Mouse (Mus musculus): ENCODE results near the gene Taf1d. TPM values are rescaled to one million over a fixed set of nuclear protein-coding genes. Genes with fewer than 3 reads are reported as not detected.

Gene Taf1d
- polyA plus RNA-seq (2014; fragmentation: Nextera tagmentation; extraction: Ambion mirVana), result 41.3 and 43.1 TPM in 2 replicates

GRCm38 (mm10) chr9:15305503-15306397 is at the start of gene Taf1d:
Taf1d (plus strand) TSS chr9:15306214.
- H3K27ac ChIP-seq, result peak within 1 kb of the TSS; percentile 85
- 12% methylated on average over 45 of the region's 45 CpGs for WGBS
- H3K9ac ChIP-seq, result peak within 1 kb of the TSS; percentile 80
- no peaks in the 10 kb centered on the region for H3K9me3 ChIP-seq (ENCODE audit: control insufficient read depth, low read length)
- peak; percentile 99 for ATAC-seq (ENCODE audit: low FRiP score)
- H3K27me3 ChIP-seq (ENCODE audit: control insufficient read depth, insufficient read depth, low read length), result no peaks in the 10 kb centered on the region
- peak; percentile 98 for DNase-seq (ENCODE audit: low spot score)
- peak within 1 kb of the TSS; percentile 73 for H3K4me2 ChIP-seq (replicated peaks)
- peaks cover 28% of the 10 kb centered on the region for H3K4me1 ChIP-seq (replicated peaks; ENCODE audit: control insufficient read depth, insufficient read depth, low read length)
- peak within 1 kb of the TSS; percentile 57 for H3K4me3 ChIP-seq (replicated peaks; ENCODE audit: low read length)
- H3K36me3 ChIP-seq (replicated peaks; ENCODE audit: control insufficient read depth, insufficient read depth), result peaks cover 34% of the 10 kb centered on the region

DNA sequence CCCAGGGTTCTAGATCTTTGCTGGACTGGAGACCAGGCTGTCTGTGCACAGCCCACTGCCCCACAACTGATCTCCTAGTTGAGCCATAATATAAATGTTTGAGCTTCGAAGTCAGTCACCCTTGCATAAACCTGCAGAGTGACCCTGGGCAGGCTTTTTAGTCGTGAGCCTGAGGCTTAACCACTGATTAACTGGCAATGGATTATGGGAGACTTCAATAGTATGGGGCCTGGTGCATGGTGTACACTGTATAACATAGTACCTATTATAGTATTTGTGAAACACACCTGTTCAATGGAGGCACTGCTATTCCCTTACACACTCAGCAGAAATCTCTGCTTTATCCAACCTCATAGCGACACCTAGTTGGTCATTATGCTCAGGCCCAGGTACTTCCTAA is 49.8 kb upstream of the Taf1d start:
- no peak overlapping the region for H3K4me2 ChIP-seq (replicated peaks)
- H3K4me3 ChIP-seq (replicated peaks; ENCODE audit: low read length), result no peak overlapping the region
- H3K36me3 ChIP-seq (replicated peaks; ENCODE audit: control insufficient read depth, insufficient read depth), result peaks cover 11% of the 10 kb centered on the region
- H3K9me3 ChIP-seq (ENCODE audit: control insufficient read depth, low read length), result no peaks in the 10 kb centered on the region
- no peak overlapping the region for H3K9ac ChIP-seq
- ATAC-seq (ENCODE audit: low FRiP score) (no peak), DNase-seq (ENCODE audit: low spot score) (no peak)
- H3K4me1 ChIP-seq (replicated peaks; ENCODE audit: control insufficient read depth, insufficient read depth, low read length), result no peaks in the 10 kb centered on the region
- 80% methylated on average over 3 of the region's 3 CpGs for WGBS
- H3K27ac ChIP-seq, result no peak overlapping the region
- H3K27me3 ChIP-seq (ENCODE audit: control insufficient read depth, insufficient read depth, low read length), result no peaks in the 10 kb centered on the region

DNA sequence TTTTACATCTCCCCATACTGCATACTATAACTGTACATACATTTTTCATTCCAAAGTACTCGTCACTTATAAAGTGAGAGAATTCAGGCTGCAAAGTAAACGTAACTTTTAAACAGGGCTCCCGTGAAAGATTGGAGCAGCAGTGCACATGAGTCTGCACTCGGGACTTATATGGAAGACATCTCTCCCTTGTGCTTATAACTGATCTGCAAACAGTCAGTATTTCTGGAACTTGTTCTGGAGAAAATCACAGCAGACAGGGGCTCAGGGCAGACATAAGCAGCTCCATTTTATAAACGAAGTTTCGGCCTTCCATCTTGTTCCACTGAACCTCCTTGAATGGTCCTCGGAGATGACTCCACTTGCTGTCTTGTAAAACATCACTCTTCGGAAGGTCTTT is 44.0 kb upstream of the Taf1d start:
- no peaks in the 10 kb centered on the region for H3K9me3 ChIP-seq (ENCODE audit: control insufficient read depth, low read length)
- no peaks in the 10 kb centered on the region for H3K27me3 ChIP-seq (ENCODE audit: control insufficient read depth, insufficient read depth, low read length)
- no peak overlapping the region for H3K9ac ChIP-seq
- 94% methylated on average over 8 of the region's 8 CpGs for WGBS
- DNase-seq (ENCODE audit: low spot score) (no peak), ATAC-seq (ENCODE audit: low FRiP score) (no peak)
- H3K4me1 ChIP-seq (replicated peaks; ENCODE audit: control insufficient read depth, insufficient read depth, low read length), result no peaks in the 10 kb centered on the region
- peaks cover 68% of the 10 kb centered on the region for H3K36me3 ChIP-seq (replicated peaks; ENCODE audit: control insufficient read depth, insufficient read depth)
- H3K27ac ChIP-seq, result no peak overlapping the region
- no peak overlapping the region for H3K4me3 ChIP-seq (replicated peaks; ENCODE audit: low read length)
- no peak overlapping the region for H3K4me2 ChIP-seq (replicated peaks)

DNA sequence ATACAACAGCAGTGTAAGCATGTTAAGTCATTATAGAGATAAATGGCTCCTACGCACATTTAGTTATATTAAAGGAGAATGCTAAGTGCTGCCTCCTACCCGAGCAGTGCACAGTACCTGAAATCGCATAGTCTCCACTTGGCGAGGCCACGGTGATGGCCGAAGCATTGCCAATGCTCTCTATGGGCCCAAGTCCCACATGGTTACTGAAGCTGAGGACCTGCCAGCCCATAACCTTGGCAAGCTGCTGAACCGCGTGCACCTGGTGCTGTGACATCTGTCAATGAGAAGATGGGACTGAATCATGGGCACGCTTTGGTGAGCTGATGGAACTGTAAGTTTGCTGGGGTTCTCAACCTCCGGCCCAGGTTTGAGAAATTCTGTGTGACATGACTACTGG is 42.5 kb upstream of the Taf1d start:
- H3K27me3 ChIP-seq (ENCODE audit: control insufficient read depth, insufficient read depth, low read length), result no peaks in the 10 kb centered on the region
- no peaks in the 10 kb centered on the region for H3K4me1 ChIP-seq (replicated peaks; ENCODE audit: control insufficient read depth, insufficient read depth, low read length)
- no peak overlapping the region for H3K9ac ChIP-seq
- H3K36me3 ChIP-seq (replicated peaks; ENCODE audit: control insufficient read depth, insufficient read depth), result peaks cover 83% of the 10 kb centered on the region
- H3K9me3 ChIP-seq (ENCODE audit: control insufficient read depth, low read length), result no peaks in the 10 kb centered on the region
- H3K4me3 ChIP-seq (replicated peaks; ENCODE audit: low read length), result no peak overlapping the region
- WGBS, result 97% methylated on average over 10 of the region's 10 CpGs
- H3K27ac ChIP-seq, result no peak overlapping the region
- DNase-seq (ENCODE audit: low spot score) (no peak), ATAC-seq (ENCODE audit: low FRiP score) (no peak)
- no peak overlapping the region for H3K4me2 ChIP-seq (replicated peaks)

- Histone ChIP-seq H3K9me3 (ENCODE audit: control insufficient read depth, low read length) (no peaks in the 10 kb centered on the region), H3K27me3 (ENCODE audit: control insufficient read depth, insufficient read depth, low read length) (no peaks in the 10 kb centered on the region), H3K4me3 (replicated peaks; ENCODE audit: low read length) (no peak overlapping the region), H3K9ac (no peak overlapping the region), H3K4me2 (replicated peaks) (no peak overlapping the region), H3K4me1 (replicated peaks; ENCODE audit: control insufficient read depth, insufficient read depth, low read length) (peaks cover 7% of the 10 kb centered on the region), H3K36me3 (replicated peaks; ENCODE audit: control insufficient read depth, insufficient read depth) (peaks cover 86% of the 10 kb centered on the region), H3K27ac (no peak overlapping the region)
- DNase-seq (ENCODE audit: low spot score) (no peak), ATAC-seq (ENCODE audit: low FRiP score) (no peak)
- 97% methylated on average over 2 of the region's 2 CpGs for WGBS
Measured at GRCm38 (mm10) chr9:15273981-15274380, 32.0 kb upstream of the Taf1d start.

GRCm38 (mm10) chr9:15276855-15277254 is 29.2 kb upstream of the Taf1d start:
- DNase-seq (ENCODE audit: low spot score) (no peak), ATAC-seq (ENCODE audit: low FRiP score) (no peak)
- H3K4me2 ChIP-seq (replicated peaks), result no peak overlapping the region
- no peak overlapping the region for H3K27ac ChIP-seq
- H3K9me3 ChIP-seq (ENCODE audit: control insufficient read depth, low read length), result no peaks in the 10 kb centered on the region
- H3K36me3 ChIP-seq (replicated peaks; ENCODE audit: control insufficient read depth, insufficient read depth), result peaks cover 57% of the 10 kb centered on the region
- peaks cover 14% of the 10 kb centered on the region for H3K4me1 ChIP-seq (replicated peaks; ENCODE audit: control insufficient read depth, insufficient read depth, low read length)
- H3K9ac ChIP-seq, result no peak overlapping the region
- no peak overlapping the region for H3K4me3 ChIP-seq (replicated peaks; ENCODE audit: low read length)
- 95% methylated on average over 4 of the region's 4 CpGs for WGBS
- H3K27me3 ChIP-seq (ENCODE audit: control insufficient read depth, insufficient read depth, low read length), result no peaks in the 10 kb centered on the region

GRCm38 (mm10) chr9:15278343-15278742 is 27.7 kb upstream of the Taf1d start:
- Histone ChIP-seq H3K9ac (no peak overlapping the region), H3K4me1 (replicated peaks; ENCODE audit: control insufficient read depth, insufficient read depth, low read length) (peaks cover 14% of the 10 kb centered on the region), H3K36me3 (replicated peaks; ENCODE audit: control insufficient read depth, insufficient read depth) (peaks cover 47% of the 10 kb centered on the region), H3K27ac (no peak overlapping the region), H3K4me2 (replicated peaks) (peak overlapping the region; percentile 64), H3K27me3 (ENCODE audit: control insufficient read depth, insufficient read depth, low read length) (no peaks in the 10 kb centered on the region), H3K4me3 (replicated peaks; ENCODE audit: low read length) (no peak overlapping the region), H3K9me3 (ENCODE audit: control insufficient read depth, low read length) (no peaks in the 10 kb centered on the region)
- 96% methylated on average over 3 of the region's 3 CpGs for WGBS
- DNase-seq (ENCODE audit: low spot score) (no peak), ATAC-seq (ENCODE audit: low FRiP score) (no peak)

DNA sequence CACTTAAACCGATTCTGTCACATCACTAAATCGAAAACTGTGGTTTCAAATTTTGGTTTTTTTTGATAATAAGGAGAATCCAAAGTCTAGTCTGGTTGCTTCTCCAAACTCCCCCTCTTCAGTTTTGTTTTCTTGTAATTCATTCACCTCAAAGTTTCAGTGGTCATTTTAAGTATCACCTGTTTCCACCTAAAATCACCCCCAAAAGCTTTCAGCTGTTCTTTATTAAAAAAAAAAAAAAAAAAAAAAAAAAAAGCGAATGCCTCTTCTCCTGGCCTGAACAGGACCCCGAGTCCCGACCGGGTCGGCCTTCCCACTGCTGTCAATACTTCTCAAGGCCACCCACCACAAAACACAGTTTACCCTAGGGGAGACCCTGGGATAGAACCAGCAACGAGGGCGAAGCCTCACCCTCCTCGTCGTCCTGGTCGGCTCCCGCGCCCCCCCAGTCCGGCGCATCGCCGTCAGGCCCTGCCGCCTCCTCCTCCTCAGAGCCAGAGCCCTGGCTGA is 26.8 kb upstream of the Taf1d start:
- 10% methylated on average over 19 of the region's 19 CpGs for WGBS
- H3K4me2 ChIP-seq (replicated peaks), result peak overlapping the region; percentile 64
- peaks cover 39% of the 10 kb centered on the region for H3K36me3 ChIP-seq (replicated peaks; ENCODE audit: control insufficient read depth, insufficient read depth)
- H3K9me3 ChIP-seq (ENCODE audit: control insufficient read depth, low read length), result no peaks in the 10 kb centered on the region
- ATAC-seq (ENCODE audit: low FRiP score), result no peak
- peak overlapping the region; percentile 87 for H3K4me3 ChIP-seq (replicated peaks; ENCODE audit: low read length)
- no peaks in the 10 kb centered on the region for H3K27me3 ChIP-seq (ENCODE audit: control insufficient read depth, insufficient read depth, low read length)
- DNase-seq (ENCODE audit: low spot score), result no peak
- peak overlapping the region; percentile 87 for H3K27ac ChIP-seq
- peak overlapping the region; percentile 96 for H3K9ac ChIP-seq
- H3K4me1 ChIP-seq (replicated peaks; ENCODE audit: control insufficient read depth, insufficient read depth, low read length), result peaks cover 14% of the 10 kb centered on the region

DNA sequence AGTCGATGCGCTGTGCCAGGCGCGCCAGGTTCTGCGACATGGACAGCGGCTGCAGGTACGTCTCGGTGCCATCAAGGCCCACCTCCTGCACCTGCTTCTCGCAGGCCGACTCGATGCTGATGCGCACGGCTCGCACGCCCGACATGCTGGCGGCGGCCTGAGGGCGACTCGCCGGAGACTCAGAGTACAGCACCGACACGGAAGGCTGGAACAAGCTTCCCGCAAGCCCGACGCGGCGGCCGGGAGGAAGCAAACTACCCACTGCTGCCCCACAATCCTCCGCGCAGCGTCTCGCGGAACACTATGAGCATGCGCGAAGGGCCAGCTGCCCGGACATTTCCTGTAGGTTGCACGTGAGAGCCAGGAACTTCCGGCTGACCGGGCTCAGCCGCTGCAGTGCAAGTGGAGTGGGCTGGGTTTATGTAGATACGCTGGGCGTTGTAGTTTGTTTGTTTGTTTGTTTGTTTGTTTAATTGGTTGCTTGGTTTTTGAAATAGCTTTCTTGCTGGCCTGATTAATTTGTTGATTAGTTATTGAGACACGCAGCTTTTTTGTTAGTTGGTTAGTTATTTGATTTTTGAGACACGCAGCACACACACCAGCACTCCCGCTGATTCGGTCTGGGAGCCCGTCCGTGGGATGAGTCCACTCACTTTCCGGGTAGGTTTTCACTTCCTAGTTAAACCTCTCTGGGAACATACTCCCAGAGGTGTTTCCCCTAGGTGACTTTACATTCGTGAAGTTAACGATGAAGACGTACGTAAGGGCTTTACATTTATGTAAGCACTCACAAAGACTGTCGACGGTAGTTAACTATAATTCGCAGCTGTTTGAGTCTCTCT is 26.1 kb upstream of the Taf1d start, which contains the start of gene Med17:
Med17 (minus strand) TSS at position 283 of the 842 bp plus-strand sequence.
- H3K4me1 ChIP-seq (replicated peaks; ENCODE audit: control insufficient read depth, insufficient read depth, low read length), result peaks cover 14% of the 10 kb centered on the region
- H3K9ac ChIP-seq, result peak within 1 kb of the TSS; percentile 96
- H3K4me3 ChIP-seq (replicated peaks; ENCODE audit: low read length), result peak within 1 kb of the TSS; percentile 87
- peak within 1 kb of the TSS; percentile 64 for H3K4me2 ChIP-seq (replicated peaks)
- no peaks in the 10 kb centered on the region for H3K9me3 ChIP-seq (ENCODE audit: control insufficient read depth, low read length)
- peak within 1 kb of the TSS; percentile 87 for H3K27ac ChIP-seq
- ATAC-seq (ENCODE audit: low FRiP score) (peak; percentile 99), DNase-seq (ENCODE audit: low spot score) (peak; percentile 98)
- WGBS, result 1% methylated on average over 57 of the region's 57 CpGs
- peaks cover 35% of the 10 kb centered on the region for H3K36me3 ChIP-seq (replicated peaks; ENCODE audit: control insufficient read depth, insufficient read depth)
- no peaks in the 10 kb centered on the region for H3K27me3 ChIP-seq (ENCODE audit: control insufficient read depth, insufficient read depth, low read length)

Data from hindbrain, embryonic 14.5 days (tissue).